Mouse (Mus musculus) olfactory bulb, adult 2 months (tissue): ENCODE data around the gene Col9a2.

Source experiments
- CTCF ChIP-seq: fragments of 200-500 bp; IDR thresholded peaks from 2 replicates; pipeline ENCODE4 v1.5.1; 2012; ENCODE audit warnings: low read depth, mild to moderate bottlenecking, low read length, moderate library complexity; ENCODE audit not compliant: insufficient read depth
- POLR2A ChIP-seq: fragments of 200-500 bp; IDR thresholded peaks from 2 replicates; pipeline ENCODE4 v1.6.1; 2012; ENCODE audit warnings: mild to moderate bottlenecking, low read depth, low read length, moderate library complexity; ENCODE audit not compliant: insufficient read depth

DNA sequence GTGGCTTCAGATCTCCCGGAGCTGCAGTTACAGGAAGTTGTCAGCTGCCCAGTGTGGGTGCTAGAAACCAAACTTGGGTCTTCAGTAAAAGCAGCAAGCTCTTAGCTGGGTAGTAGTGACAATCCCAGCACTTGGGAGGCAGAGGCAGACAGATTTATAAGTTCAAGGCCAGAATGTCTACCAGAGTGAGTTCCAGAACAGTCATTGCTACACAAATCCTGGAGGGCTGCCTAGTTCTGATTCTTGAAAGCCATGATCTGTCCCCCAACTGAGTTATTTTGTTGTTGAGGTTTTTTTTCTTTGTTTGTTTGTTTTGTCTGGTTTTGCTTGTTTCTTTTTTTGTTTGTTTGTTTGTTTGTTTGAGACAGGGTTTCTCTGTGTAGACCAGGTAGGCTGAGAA is 11.0 kb upstream of the Col9a2 start:
- TF ChIP-seq POLR2A (no peak), CTCF (no peak)
